Mouse (Mus musculus): ENCODE measurements at regions not wholly inside any gene's neighbourhood (a gene's known extent, or its start where the extent isn't known, plus 50 kb on each side); places are given as distances from the start of the nearest gene placed in this dataset.

- no peak overlapping the region for H3K9ac ChIP-seq
Measured at GRCm38 (mm10) chr4:95500265-95500664, 57.0 kb upstream of the Fggy start.

GRCm38 (mm10) chr4:95501164-95501563, 56.1 kb upstream of the Fggy start:
- no peak overlapping the region for H3K9ac ChIP-seq
- no peak for ATAC-seq
- H3K9me3 ChIP-seq (replicated peaks): no peaks in the 10 kb centered on the region
- H3K4me1 ChIP-seq: no peaks in the 10 kb centered on the region
- H3K4me3 ChIP-seq: no peak overlapping the region
- 55% methylated on average over 2 of the region's 2 CpGs for WGBS
- no peak overlapping the region for H3K4me2 ChIP-seq
- no peaks in the 10 kb centered on the region for H3K36me3 ChIP-seq (ENCODE audit: poor library complexity, severe bottlenecking)
- H3K27me3 ChIP-seq: no peaks in the 10 kb centered on the region
- no peak overlapping the region for H3K27ac ChIP-seq

More at GRCm38 (mm10) chr4:95500265-95500664, 57.0 kb upstream of the Fggy start:
- Histone ChIP-seq H3K27ac (no peak overlapping the region), H3K4me3 (no peak overlapping the region), H3K36me3 (ENCODE audit: poor library complexity, severe bottlenecking) (no peaks in the 10 kb centered on the region), H3K4me1 (no peaks in the 10 kb centered on the region), H3K27me3 (no peaks in the 10 kb centered on the region), H3K4me2 (no peak overlapping the region), H3K9me3 (replicated peaks) (no peaks in the 10 kb centered on the region)
- no peak for ATAC-seq
- WGBS: 94% methylated on average over 3 of the region's 3 CpGs

- Histone ChIP-seq H3K4me2 (0 out of 2 replicates have a peak overlapping the region, but pooled peaks have one; percentile 7), H3K36me3 (ENCODE audit: poor library complexity, severe bottlenecking) (no peaks in the 10 kb centered on the region), H3K4me1 (peaks cover 13% of the 10 kb centered on the region), H3K27ac (peak overlapping the region; percentile 15; the same call in 1 of the 2 replicates), H3K4me3 (no peak overlapping the region), H3K9ac (no peak overlapping the region), H3K9me3 (replicated peaks) (no peaks in the 10 kb centered on the region), H3K27me3 (no peaks in the 10 kb centered on the region)
- 52% methylated on average over 7 of the region's 7 CpGs for WGBS
- peak; percentile 72 for ATAC-seq
Measured at GRCm38 (mm10) chr4:95507141-95507945, 50.0 kb upstream of the Fggy start.

Data from forebrain, embryonic 13.5 days (tissue).